Mouse (Mus musculus): Measurements from ENCODE around the gene Psat1.

Psat1 gene

DNA sequence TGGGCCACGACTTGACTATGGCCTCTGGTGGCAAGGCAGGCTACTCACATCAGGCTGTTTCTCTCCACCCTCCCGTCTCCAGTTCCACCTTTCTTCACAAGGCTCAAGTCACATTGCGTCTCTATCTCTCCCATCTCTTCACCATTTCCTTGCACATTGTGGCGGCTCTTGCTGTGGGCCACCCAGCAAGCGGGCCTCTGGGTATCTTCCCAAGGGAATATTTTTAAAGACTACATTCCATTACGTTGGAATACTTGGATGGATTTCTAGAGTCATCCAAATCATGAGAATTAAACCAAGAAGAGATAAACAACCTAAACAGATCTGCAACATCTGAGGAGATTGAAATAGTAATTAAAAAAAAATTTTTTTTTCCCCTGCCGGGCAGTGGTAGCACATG is at the start of gene Psat1:
TSS of gene Psat1 (minus strand) at position 101 of the 400 bp plus-strand sequence.
- no peak for DNase-seq (ENCODE audit: low read depth, low spot score)

DNA sequence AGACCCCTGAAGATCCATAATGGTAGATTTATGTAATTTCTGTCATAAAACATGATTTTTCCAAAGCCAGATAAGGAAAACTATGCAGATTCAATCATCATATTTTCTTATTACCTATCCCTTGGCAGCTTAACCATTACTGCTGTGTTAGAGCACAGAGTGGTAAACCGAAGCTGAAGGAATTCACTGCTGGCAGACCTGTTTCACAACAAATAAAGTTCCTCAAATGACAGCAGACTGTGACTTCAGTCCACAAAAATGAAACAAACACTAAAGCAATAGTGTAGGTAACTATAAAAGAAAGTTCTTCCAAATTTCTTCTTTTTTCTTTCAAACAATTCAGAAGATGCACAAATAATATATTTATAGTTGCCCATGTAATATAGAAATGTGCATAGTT is 43.0 kb upstream of the Psat1 start:
- DNase-seq (ENCODE audit: low read depth, low spot score): no peak

DNA sequence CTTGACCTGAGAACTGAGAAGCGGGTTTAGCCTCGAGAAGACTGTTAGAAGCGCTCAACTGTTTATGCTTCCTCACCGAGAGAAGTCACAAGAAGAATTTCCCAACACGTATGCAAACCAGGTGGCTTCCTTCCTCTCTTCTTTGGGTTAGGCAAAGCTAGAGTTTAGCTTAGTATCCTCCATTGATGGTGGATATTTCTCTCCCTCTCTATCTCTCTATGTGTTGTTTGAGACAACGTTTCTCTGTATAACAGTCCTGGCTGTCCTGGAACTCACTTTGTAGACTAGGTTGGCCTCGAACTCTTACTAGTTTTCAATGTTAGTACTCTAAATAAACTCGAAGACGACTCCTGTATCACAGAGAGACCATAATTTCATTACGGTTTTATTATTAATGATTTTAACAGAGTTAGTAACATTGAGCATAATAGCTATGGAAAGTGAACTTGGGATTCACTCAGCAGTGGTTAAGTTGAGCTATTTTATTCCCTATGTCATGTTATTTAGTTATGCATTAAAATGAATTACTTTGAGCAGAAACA is 38.1 kb upstream of the Psat1 start:
- no peak for DNase-seq (ENCODE audit: low read depth, low spot score)

DNA sequence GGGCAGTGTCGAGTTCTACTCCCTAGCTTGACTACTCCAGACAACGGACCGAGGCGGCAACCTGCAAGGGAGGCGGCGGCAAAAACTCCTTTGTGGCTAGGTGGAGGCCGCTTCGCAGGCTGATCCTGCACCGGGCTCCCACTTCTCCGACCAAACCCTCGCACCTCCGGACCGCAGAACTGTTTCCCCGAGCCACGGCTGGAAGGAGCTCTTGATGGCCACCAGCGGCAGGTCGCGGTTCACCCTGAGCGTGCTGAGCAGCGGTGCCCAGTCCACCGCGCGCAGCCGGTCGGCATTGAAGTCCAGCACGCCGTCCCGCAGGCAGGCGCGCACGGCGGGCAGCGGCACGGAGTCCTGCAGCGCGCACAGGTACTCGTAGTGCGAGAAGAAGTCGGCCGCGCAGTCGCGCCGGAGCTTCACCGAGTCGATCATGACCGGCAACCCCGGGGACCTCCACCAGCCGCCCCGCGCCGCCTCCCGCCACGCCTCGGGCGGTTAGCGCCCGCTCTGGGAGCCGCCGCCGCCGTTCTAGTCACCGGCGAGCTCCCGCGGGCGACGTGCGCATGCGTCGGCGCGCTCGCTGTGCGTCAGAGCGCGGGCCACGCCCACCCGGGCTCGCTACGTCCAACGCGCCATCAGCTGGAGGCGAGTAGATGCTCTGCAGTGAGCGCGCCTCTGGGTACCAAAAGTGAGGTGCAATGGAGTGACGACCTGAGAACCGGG is 37.5 kb upstream of the Psat1 start, which contains the start of gene Cep78:
TSS of gene Cep78 (minus strand) at position 541 of the 723 bp plus-strand sequence.
- DNase-seq (ENCODE audit: low read depth, low spot score): peak; percentile 88

DNA sequence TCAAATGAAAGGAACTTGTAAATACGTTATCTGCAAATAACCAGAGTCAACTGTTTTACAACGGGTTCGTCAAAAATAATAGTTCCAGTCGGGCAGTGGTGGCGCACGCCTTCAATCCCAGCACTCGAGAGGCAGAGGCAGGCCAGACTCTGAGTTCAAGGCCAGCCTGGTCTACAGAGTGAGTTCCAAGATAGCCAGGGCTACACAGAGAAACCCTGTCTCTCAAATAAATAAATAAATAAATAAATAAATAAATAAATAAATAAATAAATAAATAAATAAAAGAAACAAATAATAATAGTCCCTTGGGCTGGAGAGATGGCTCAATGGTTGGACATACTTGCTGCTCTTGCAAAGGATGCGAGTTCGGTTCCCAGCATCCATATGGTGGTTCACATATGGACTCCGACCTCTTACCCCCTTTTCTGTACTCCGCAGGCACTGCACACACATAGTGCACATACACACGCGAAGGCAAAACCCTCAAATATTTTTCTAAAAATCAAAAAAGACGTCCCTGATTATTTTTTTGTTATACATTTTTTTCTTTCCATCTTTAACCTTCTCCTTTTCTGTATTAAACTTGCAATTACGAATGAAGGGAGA is 36.7 kb upstream of the Psat1 start:
- no peak for DNase-seq (ENCODE audit: low read depth, low spot score)

DNA sequence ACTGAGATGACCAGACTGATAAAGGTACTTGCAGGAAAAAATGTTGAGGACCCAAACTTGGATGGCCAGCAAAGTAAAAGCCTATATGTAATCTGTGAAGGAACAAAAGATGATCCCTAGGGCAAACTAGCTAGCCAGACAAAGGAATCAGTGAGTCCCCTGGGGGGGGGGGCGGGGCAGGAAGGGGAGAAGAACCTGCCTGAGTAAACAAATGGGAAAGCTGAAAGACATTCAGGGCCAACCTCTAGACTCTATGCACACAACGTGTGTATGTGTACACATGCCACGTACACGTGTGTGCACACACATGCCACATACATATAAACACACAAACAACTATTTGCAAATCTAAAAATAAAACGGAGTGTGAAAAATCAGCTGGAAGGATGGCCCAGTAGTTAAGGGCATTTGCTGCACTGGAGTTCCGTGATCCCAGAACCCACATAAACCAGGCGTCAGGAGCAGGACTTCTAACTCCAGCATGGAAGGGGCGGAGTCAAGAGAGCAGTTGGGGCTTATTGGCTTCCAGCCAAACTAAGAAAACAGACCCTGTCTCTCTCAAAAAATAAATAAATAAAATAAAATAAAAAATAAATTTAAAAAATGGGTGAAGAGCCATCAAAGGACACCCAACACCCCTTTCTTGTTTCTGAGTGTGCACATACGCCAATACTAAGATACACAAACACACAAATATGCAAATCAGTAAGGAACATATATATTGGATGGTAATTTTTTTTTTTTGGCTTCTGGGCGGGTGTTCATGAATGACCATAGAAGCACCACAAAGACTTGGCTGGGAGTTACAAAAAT is 36.0 kb upstream of the Psat1 start:
- DNase-seq (ENCODE audit: low read depth, low spot score): no peak

DNA sequence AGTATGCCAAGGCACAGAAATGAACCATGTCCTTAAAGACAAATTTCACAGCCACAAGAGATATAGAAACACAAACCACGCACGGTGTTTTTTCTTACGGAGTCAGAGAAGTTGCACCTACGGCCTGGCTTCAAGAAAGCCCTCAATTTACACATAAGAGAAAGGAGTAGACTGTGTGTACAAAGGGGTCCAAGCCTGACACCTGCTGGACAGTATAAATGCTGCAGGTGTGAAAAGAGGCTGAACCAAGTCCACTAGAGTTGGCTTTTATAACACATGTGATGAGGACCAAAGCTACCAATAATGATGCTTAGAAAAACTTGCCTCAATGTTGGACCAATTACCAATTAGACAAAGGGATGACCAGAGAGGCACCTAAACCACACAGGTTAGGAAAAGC is 34.7 kb upstream of the Psat1 start:
- no peak for DNase-seq (ENCODE audit: low read depth, low spot score)

DNA sequence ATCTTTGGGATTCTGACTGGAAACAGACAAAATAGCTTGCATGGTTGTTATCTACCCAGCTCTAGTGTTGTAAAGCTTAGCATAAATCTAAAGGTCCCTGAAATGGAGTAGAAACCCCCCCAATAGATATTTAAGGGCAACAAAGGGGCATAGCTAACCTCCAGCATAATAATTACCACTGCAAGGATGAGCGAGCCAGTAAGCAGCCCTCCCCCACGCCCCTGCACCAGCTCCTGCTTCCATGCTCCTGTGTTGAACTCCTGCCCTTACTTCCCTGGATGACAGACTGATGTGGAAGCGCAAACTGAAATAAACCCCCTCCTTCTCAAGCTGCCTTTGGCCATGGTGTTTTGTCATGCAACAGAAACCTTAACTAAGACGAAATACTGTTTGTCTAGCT is 26.2 kb upstream of the Psat1 start:
- no peak for DNase-seq (ENCODE audit: low read depth, low spot score)

DNA sequence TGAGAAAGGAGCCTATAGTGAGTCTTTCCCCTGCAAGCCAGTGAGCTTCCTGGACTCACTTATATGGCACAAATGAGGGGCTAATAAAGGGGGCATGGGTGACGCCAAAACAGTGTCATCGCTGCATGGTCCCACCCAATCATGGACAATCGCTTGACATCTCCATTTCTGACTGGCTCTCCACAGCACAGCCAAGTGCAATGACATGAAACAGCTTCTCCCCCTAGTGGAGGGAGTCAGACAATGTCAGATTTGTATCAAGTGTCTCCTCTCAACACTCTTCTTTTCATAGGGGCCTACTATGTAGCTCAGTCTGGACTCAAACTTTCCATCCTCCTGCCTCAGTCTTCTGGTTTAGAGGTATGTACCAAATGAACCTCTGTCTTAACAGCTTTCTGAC is 17.9 kb upstream of the Psat1 start:
- DNase-seq (ENCODE audit: low read depth, low spot score): no peak

DNA sequence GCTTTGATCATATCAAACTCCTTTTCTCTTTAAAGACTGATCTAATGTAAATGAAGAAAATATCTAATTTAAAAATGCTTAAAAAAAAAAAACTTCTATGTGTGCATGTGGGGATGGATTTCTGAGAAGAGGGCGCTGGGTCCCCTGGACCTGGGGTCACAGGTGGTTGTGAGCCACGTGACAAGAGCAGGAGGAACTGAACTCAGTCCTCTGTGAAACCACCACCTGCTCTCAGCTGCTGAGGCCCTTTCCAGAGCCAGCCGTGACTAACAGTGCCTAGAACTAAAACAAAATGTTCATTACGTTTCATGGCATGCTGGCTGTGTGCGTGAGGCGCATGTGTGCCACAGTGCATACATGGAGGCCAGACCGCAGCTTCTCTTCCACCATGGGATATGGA is 17.4 kb upstream of the Psat1 start:
- DNase-seq (ENCODE audit: low read depth, low spot score): no peak

DNA sequence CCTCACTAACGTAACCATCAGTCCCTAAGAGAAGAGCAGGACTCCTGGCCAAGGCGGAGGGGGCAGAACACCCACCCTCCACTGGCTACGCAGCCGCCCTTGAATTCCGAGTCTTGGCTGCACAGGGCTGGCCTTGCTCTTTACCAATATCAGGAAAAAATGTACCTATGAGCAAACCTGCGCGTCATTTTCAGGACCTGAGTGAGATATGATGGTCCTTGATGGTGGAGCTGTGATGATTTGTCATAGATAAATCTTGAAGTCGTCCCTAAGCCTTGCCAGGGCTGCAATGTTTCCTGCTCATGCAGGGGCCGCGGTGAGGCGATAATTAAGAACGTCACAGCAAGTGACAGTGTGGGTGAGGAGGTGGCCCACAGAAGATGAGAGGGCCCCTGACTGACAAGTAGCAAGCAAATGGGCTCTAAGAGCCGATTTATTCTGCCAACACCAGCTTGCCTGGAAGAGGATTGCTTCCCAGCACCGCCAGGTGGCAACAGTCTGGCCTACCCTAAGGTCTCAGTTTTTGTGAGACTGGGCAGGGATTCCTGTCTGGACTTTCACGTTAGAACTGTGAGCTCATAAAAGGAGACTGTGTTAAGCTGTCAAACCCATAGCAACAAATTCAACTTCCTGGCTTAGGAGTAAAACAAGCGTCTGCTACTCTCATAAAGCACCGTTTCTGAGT is 16.0 kb upstream of the Psat1 start:
- DNase-seq (ENCODE audit: low read depth, low spot score): no peak

DNA sequence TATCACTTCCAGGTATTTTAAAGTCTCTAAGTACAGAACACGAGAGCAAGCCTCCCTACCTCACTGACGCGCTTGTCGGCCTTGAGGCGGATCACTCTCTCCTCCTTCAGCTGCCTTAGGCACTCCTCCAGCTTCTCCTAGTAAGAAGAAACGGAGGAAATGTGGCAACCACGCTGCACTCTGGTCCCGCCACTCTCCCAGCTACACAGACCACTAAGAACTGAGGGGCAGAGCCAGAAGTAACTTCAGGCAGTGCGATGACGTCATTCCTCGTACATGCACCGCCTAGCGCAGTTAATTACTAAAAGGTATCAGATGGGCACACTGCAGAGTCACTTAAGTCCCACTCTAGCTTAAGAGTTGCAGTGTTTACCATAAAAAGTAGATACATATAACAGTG is 15.2 kb upstream of the Psat1 start:
- DNase-seq (ENCODE audit: low read depth, low spot score): no peak

DNA sequence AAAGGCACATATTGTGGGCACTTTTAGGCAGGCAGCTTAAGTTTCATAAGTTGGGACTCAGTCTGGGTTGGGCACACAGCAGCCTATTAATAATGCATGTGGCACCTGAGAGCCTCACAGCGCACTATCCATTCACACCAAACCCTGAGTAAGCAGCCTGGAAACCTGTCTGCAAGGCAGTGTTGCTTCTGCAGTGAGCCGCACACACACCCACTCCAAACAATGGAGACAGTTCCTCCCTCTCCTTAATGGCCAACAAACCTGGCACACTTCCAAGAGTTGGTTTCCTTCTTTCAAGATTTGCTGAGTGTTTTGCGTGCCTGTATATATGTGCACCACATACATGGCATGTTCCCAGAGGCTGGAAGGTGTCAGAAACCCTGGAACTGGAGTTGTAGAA is 3.1 kb upstream of the Psat1 start:
- no peak for DNase-seq (ENCODE audit: low read depth, low spot score)

DNA sequence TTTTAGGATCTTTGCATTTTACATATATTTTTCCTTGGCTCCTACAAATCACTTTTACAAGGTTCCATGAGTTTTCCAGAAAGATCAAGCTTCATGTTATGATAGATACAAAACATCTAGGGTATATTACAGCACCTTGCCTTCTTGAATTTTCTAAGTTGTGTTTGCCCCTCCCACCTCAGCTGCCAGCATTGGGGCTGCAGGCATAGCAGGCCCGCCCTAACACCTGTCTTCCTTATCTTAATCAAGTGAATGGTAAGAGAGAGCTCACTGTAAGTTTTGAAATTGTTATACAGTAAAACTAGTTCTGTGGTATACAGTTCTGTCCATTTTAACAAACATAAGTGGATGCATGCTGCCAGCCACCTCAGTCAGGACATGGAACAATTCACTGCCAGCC is 1.7 kb upstream of the Psat1 start:
- no peak for DNase-seq (ENCODE audit: low read depth, low spot score)

DNA sequence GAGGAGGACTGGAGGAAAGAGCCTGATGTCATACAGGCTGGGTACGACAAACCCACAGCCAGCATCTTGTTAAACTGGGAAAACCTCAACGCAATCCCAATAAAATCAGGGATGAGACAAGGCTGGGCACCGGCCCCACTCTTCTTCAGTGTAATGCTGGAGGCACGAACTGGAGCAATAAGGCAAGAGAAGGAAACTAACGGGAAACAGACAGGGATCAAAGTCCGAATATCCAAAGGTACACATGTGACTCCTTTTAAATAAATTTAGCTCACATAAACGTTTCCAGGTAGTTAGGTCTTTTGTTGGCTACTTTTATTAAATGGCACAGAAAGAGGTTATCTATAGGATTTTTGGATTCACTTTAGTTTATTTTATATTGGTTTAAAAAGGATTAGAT is 1.3 kb upstream of the Psat1 start:
- no peak for DNase-seq (ENCODE audit: low read depth, low spot score)

DNA sequence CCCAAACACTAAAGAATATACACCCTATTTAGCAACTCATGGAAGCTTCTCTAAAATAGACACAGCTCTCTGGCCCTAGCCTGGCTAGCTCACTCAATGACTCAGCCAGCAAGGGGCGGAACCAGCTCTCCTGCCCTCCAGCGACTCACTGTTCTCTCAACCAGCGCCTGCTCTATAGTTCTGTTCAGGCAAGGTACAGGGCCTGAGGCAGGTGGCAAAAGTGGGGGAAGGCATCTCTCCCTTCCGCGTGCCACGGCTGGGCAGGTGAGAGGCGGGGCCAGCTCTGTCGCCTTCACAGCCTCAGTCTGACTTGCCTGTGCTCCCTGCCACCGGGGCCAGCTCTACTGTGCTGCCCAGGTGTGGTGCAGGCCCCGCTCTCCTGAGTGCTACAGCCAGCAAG is 474 bp downstream of the Psat1 start:
- no peak for DNase-seq (ENCODE audit: low read depth, low spot score)

DNA sequence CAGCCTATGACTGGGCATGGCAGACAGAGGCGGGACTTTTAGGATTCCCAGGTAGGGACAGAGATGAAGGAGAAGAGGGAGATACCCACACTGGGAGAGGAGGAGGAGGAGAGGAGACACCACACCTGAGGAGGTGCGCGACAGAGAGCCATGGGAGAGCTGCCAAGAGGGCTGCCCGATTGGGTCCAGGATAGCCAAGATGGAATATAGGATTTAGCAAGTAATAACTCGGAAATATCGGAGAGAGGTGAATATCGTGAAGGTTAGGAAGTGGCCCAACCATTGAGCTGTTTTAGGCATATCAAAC is 4.1 kb downstream of the Psat1 start:
- no peak for DNase-seq (ENCODE audit: low read depth, low spot score)

DNA sequence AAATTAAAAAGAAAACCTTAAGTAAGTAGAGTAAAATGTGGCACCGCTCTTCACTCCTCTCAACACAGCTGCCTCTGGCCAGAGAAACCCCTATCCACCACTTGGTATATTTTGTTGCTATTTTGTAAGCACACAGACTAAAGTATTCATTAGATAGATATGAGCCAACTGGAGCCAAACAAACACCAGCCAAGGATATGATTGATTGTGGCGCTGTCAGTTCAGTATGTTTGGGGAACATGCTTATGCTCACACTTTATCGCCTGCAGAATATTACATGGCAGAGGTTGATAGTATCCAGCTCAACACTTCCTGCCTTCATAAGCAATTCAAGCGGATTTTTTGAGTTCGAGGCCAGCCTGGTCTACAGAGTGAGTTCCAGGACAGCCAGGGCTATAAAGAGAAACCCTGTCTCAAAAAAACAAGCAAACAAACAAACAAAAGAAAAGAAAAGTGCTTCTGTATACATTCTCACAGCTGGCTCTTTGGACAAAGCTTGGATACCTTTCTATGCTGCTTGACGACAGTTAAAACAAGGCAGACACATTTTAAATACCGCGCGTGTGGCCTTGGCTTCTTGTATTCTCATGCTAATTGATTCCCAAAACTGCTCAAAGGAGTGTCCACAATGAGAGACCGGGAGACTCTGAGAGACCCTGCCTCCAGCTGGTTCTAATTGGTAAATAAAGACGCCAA is 4.6 kb downstream of the Psat1 start:
- DNase-seq (ENCODE audit: low read depth, low spot score): no peak

DNA sequence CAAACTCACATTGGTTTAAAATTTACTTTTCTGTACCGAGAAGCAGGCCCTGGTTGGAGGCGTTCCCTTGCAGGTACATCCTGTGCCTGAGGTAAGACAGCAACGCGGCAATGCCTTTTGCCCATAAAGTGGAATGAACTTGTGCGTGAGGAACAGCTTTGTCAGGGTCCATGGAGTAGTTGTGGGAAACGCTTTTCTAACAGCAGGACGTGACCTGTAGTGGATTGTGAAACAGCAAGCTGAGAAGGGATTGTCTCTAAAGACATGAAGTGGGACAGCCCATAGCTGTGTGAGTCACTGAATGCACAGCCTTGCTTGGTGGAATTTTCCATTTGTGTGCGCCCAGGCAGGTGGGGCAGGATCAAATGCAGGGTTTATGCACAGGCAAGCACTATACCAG is 5.7 kb downstream of the Psat1 start:
- DNase-seq (ENCODE audit: low read depth, low spot score): no peak

DNA sequence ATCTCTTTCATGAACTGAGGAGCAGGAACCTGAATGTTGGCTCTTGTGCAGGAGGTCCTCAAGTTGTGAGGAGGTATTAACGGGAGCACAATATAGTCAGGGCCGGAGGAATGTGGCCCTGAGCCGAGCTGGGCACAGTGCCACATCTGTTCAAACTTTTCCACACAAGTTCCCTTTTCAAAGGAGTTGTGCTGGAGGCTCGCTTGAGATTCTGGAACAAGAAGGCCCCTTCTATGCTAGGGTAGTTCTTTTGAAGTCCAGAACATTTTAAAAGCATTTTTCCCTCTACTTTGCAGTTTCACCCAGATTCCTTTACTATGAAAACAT is 21.5 kb downstream of the Psat1 start:
- peak; percentile 47 for DNase-seq (ENCODE audit: low read depth, low spot score)

DNA sequence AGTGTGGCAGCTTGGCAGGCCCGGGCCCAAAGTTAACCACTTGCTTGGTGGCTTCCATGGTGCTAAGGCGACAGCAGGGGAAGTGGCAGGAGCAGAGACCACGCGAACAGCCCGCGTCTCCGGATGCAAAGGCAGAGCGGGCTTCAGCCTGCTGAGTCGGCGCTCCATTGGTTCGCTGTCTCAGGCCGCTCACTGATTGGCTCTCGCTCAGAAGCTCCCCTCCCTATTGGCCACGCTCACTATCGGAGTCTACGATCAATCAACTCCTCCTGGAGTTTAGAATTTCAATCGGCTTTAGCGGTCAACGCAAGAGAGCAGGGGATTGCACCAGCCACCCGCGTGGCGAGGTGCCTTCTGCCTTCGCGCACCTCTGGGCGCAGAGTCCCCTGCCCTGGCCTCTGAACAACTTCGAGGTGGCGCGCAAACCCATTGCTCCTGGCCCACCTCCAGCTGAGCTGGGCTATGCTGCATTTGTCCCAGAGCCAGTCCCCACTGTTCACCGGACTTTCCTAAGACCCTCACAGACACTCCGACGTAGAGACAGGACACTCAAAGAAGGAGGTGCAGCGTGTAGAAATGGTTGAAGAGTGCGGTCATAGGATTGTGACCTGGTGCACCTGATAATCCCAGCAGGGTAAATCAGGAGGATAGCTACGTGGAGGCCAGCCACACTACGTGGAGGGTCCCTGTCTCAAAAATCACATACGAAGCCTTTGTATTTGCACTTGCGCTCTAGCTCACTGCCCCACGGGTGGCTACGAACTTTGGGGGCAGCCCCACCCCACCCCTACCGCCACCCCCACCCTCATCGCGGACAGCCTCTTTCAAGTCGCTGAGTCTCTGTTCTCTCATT is 22.0 kb downstream of the Psat1 start:
- peak; percentile 71 for DNase-seq (ENCODE audit: low read depth, low spot score)
